Mouse (Mus musculus): ENCODE data around the gene Sept7. TPM values are rescaled to one million over a fixed set of nuclear protein-coding genes. Genes with fewer than 3 reads are reported as not detected.

Sept7 gene
- polyA plus RNA-seq, 1 experiment from 2014 or later, result 390 TPM

DNA sequence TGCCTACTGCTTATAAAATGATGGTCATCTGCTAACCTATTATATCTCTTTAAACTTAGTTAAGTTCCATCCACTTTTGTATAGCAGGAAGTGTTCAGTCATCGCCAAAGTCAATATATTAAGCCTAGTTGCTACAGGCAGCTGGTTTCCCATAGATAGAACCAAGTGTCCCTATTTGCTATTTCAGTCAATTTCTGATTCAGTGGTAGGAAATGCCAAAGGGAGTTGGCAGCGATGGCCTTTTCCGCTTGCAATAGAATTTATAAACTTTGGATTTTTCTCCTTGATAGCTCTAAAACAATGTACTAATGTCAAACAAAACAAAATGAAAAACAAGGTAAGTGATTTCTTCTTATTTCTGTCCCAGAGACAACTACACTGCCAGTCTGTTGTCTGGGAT lies 5.7 kb upstream of the Sept7 start:
- H3K27me3 ChIP-seq (ENCODE audit: control insufficient read depth, insufficient read depth, low read length), result no peaks in the 10 kb centered on the region
- no peaks in the 10 kb centered on the region for H3K9me3 ChIP-seq (replicated peaks; ENCODE audit: control insufficient read depth, low read length)
- H3K4me2 ChIP-seq (ENCODE audit: low read depth, low read length), result no peak overlapping the region
- H3K9ac ChIP-seq (replicated peaks; ENCODE audit: low read length), result no peak overlapping the region
- no peak overlapping the region for H3K27ac ChIP-seq (replicated peaks; ENCODE audit: low read depth, low read length)
- DNase-seq (ENCODE audit: low spot score), result no peak
- H3K36me3 ChIP-seq (replicated peaks; ENCODE audit: control insufficient read depth, insufficient read depth, low read depth, low read length), result no peaks in the 10 kb centered on the region
- H3K4me1 ChIP-seq (ENCODE audit: control insufficient read depth, insufficient read depth, low read length), result no peaks in the 10 kb centered on the region
- H3K4me3 ChIP-seq (ENCODE audit: low read depth, low read length), result no peak overlapping the region
- no peak for ATAC-seq (replicated peaks; ENCODE audit: insufficient number of reproducible peaks, low FRiP score, low TSS enrichment, low read depth)
- 95% methylated on average over 3 of the region's 3 CpGs for WGBS

DNA sequence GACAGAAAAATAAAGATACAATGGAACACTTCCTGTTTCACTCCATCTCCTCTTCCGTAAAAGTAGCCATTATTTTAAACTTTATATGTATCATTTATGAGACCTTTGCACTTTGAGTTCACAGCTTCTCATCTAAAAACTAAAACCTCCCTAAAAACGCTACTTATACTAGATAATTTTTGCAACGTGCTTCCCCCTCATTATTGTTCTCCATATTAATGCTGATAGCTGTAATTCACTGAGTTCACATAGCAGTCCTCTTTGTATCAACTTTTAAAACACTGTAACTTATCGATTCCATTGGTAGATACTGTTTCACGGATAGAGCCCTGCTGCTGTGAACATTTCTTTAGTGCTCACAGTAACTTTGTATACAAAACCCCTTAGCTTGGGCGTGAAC lies 1.1 kb upstream of the Sept7 start:
- WGBS, result 12% methylated on average over 6 of the region's 6 CpGs
- H3K4me1 ChIP-seq (ENCODE audit: control insufficient read depth, insufficient read depth, low read length), result no peaks in the 10 kb centered on the region
- peak overlapping the region; percentile 97 for H3K4me3 ChIP-seq (ENCODE audit: low read depth, low read length)
- no peak for DNase-seq (ENCODE audit: low spot score)
- H3K4me2 ChIP-seq (ENCODE audit: low read depth, low read length), result peak overlapping the region; percentile 70
- H3K9ac ChIP-seq (replicated peaks; ENCODE audit: low read length), result peak overlapping the region; percentile 99
- no peaks in the 10 kb centered on the region for H3K36me3 ChIP-seq (replicated peaks; ENCODE audit: control insufficient read depth, insufficient read depth, low read depth, low read length)
- no peaks in the 10 kb centered on the region for H3K9me3 ChIP-seq (replicated peaks; ENCODE audit: control insufficient read depth, low read length)
- peak overlapping the region; percentile 99 for H3K27ac ChIP-seq (replicated peaks; ENCODE audit: low read depth, low read length)
- no peaks in the 10 kb centered on the region for H3K27me3 ChIP-seq (ENCODE audit: control insufficient read depth, insufficient read depth, low read length)
- no peak for ATAC-seq (replicated peaks; ENCODE audit: insufficient number of reproducible peaks, low FRiP score, low TSS enrichment, low read depth)

DNA sequence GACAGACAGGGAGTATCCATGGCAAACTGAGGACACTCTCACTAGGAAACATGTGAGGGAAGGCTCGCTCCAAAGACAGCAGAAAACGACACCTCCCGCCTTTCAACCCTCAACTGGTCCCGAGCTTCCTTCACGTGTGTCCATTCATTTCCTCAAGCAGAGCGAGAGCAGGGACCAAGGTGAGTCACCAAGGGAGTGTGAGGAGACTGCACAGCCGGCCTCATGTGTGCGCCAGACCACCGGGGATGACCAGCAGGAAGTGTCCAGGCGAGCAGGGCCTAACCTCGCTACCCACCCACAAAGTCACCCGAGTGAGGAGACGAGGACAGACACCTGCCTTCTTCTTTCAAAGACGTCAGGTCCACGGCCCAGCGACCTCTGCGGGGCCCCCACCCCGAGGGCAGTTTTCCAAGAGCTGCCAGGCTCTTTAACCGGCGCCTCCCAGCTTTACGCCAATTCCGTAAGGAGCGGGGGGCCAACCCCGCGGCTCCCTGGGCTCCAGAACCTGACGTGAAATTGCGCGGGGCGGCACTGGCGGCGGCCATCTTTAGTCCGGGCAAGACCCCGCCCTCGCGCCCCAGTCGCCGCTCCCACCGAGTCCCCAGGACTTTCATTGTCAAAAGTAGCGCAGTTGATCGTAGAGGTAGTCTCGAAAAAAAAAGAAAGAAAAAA lies 492 bp upstream of the Sept7 start:
- DNase-seq (ENCODE audit: low spot score), result peak; percentile 92
- under 1% methylated on average over 41 of the region's 41 CpGs for WGBS
- Histone ChIP-seq H3K27ac (replicated peaks; ENCODE audit: low read depth, low read length) (peak overlapping the region; percentile 99), H3K4me3 (ENCODE audit: low read depth, low read length) (peak overlapping the region; percentile 97), H3K4me2 (ENCODE audit: low read depth, low read length) (peak overlapping the region; percentile 70), H3K9ac (replicated peaks; ENCODE audit: low read length) (peak overlapping the region; percentile 99), H3K9me3 (replicated peaks; ENCODE audit: control insufficient read depth, low read length) (no peaks in the 10 kb centered on the region), H3K27me3 (ENCODE audit: control insufficient read depth, insufficient read depth, low read length) (no peaks in the 10 kb centered on the region), H3K4me1 (ENCODE audit: control insufficient read depth, insufficient read depth, low read length) (no peaks in the 10 kb centered on the region), H3K36me3 (replicated peaks; ENCODE audit: control insufficient read depth, insufficient read depth, low read depth, low read length) (no peaks in the 10 kb centered on the region)
- peak; percentile 82 for ATAC-seq (replicated peaks; ENCODE audit: insufficient number of reproducible peaks, low FRiP score, low TSS enrichment, low read depth)

DNA sequence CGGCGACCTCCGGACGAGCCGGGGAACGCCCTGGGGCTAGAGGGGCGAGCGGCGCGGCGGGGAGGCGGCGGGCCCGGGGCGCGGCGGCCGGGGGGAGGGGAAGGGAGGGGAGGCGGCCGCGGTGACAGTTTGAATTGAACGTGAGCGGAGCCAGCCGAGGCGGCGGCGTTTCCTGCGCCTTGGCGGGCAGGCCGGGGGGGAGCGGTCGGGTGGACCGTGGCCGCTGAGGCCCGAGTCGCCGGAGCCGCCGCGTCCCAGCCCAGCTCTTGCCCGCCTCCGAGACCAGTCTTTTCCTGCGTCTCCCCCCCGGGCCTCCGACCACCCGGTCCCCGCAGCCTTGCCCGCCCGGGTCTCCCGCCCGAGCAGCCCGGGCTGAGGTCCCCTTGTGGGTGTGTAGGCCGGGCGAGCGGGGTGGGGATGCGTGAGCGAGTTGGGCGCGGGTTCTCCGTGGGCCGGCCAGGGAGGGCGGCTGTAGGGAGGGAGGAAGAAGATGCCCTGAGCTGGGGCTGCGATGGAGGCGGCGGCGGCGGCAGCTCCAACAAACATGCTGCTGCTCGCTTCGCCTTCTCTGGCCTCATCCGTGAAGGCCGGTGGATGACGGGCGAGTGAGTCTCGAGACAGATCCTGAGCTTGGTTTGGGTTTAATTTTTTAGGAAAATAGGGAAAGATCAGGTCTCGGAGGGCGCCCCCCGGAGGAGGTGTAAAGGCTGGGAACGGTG lies 679 bp downstream of the Sept7 start:
- Histone ChIP-seq H3K9me3 (replicated peaks; ENCODE audit: control insufficient read depth, low read length) (no peaks in the 10 kb centered on the region), H3K4me3 (ENCODE audit: low read depth, low read length) (peak overlapping the region; percentile 97), H3K36me3 (replicated peaks; ENCODE audit: control insufficient read depth, insufficient read depth, low read depth, low read length) (no peaks in the 10 kb centered on the region), H3K27me3 (ENCODE audit: control insufficient read depth, insufficient read depth, low read length) (no peaks in the 10 kb centered on the region), H3K4me1 (ENCODE audit: control insufficient read depth, insufficient read depth, low read length) (no peaks in the 10 kb centered on the region), H3K4me2 (ENCODE audit: low read depth, low read length) (peak overlapping the region; percentile 32), H3K9ac (replicated peaks; ENCODE audit: low read length) (peak overlapping the region; percentile 99), H3K27ac (replicated peaks; ENCODE audit: low read depth, low read length) (peak overlapping the region; percentile 99)
- peak; percentile 62 for DNase-seq (ENCODE audit: low spot score)
- WGBS, result under 1% methylated on average over 40 of the region's 78 CpGs
- peak; percentile 54 for ATAC-seq (replicated peaks; ENCODE audit: insufficient number of reproducible peaks, low FRiP score, low TSS enrichment, low read depth)

DNA sequence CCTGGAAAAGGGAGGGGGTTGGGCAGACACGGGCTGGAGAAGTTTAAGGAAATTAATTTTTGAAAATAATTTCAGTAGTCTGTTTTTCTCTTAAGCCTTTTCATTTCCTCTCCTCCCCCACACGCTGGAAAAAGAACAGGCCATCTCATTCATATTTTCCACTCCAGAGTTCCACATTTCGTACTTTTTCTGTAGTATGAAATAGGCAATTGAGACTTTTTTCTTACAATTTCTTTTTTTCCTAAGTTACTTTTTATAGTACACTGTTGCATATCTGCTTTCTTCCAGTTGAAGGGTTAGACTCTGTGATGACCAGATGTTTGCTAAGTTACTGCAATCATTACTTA lies 1.2 kb downstream of the Sept7 start:
- H3K9ac ChIP-seq (replicated peaks; ENCODE audit: low read length), result peak overlapping the region; percentile 99
- ATAC-seq (replicated peaks; ENCODE audit: insufficient number of reproducible peaks, low FRiP score, low TSS enrichment, low read depth) (no peak), DNase-seq (ENCODE audit: low spot score) (no peak)
- H3K27ac ChIP-seq (replicated peaks; ENCODE audit: low read depth, low read length), result peak overlapping the region; percentile 99
- H3K4me3 ChIP-seq (ENCODE audit: low read depth, low read length), result peak overlapping the region; percentile 97
- H3K4me2 ChIP-seq (ENCODE audit: low read depth, low read length), result peak overlapping the region; percentile 36
- no peaks in the 10 kb centered on the region for H3K9me3 ChIP-seq (replicated peaks; ENCODE audit: control insufficient read depth, low read length)
- H3K36me3 ChIP-seq (replicated peaks; ENCODE audit: control insufficient read depth, insufficient read depth, low read depth, low read length), result no peaks in the 10 kb centered on the region
- no peaks in the 10 kb centered on the region for H3K27me3 ChIP-seq (ENCODE audit: control insufficient read depth, insufficient read depth, low read length)
- 10% methylated on average over 3 of the region's 3 CpGs for WGBS
- H3K4me1 ChIP-seq (ENCODE audit: control insufficient read depth, insufficient read depth, low read length), result no peaks in the 10 kb centered on the region

DNA sequence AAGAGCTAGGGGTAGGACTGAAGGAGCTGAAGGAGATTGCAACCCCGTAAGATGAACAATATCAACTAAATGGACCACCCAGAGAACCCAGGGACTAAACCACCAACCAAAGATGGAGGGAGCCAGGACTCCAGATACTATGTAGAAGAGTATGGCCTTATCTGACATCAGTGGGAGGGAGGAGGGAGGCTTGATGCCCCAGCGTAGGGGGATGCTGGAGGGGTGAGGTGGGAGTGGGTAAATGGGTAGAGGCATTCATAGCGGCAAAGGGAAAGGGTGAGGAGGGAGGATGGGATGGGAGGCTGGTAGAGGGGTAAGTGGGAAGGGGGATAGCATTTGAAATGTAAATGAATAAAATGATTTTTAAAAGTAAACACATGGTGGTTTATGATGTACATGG lies 8.2 kb downstream of the Sept7 start:
- Histone ChIP-seq H3K9me3 (replicated peaks; ENCODE audit: control insufficient read depth, low read length) (no peaks in the 10 kb centered on the region), H3K27me3 (ENCODE audit: control insufficient read depth, insufficient read depth, low read length) (no peaks in the 10 kb centered on the region), H3K36me3 (replicated peaks; ENCODE audit: control insufficient read depth, insufficient read depth, low read depth, low read length) (no peaks in the 10 kb centered on the region), H3K4me1 (ENCODE audit: control insufficient read depth, insufficient read depth, low read length) (no peaks in the 10 kb centered on the region), H3K9ac (replicated peaks; ENCODE audit: low read length) (no peak overlapping the region), H3K4me2 (ENCODE audit: low read depth, low read length) (no peak overlapping the region), H3K4me3 (ENCODE audit: low read depth, low read length) (no peak overlapping the region), H3K27ac (replicated peaks; ENCODE audit: low read depth, low read length) (no peak overlapping the region)
- ATAC-seq (replicated peaks; ENCODE audit: insufficient number of reproducible peaks, low FRiP score, low TSS enrichment, low read depth) (no peak), DNase-seq (ENCODE audit: low spot score) (no peak)
- 78% methylated on average over 3 of the region's 3 CpGs for WGBS

DNA sequence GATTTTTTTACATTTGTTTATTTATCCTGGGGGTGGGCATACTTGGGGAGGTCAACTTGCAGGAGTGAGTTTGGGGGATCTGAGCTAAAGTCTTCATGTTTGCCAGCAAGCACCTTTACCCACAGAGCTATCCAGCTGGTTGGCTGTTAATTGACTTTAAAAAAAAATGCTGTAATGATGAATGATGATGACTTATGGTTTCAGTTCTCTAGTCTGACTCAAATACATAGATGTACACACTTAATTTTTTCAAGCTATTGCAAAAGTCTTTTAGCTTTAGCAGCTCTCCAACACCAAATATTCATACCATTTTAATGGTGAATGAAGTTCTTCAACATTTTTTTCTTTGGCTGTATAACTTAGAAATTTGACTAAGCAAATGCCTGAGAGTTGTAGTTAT lies 8.7 kb downstream of the Sept7 start:
- no peak overlapping the region for H3K4me2 ChIP-seq (ENCODE audit: low read depth, low read length)
- no peak overlapping the region for H3K9ac ChIP-seq (replicated peaks; ENCODE audit: low read length)
- ATAC-seq (replicated peaks; ENCODE audit: insufficient number of reproducible peaks, low FRiP score, low TSS enrichment, low read depth) (no peak), DNase-seq (ENCODE audit: low spot score) (no peak)
- H3K27ac ChIP-seq (replicated peaks; ENCODE audit: low read depth, low read length), result no peak overlapping the region
- no peak overlapping the region for H3K4me3 ChIP-seq (ENCODE audit: low read depth, low read length)
- H3K9me3 ChIP-seq (replicated peaks; ENCODE audit: control insufficient read depth, low read length), result no peaks in the 10 kb centered on the region
- H3K27me3 ChIP-seq (ENCODE audit: control insufficient read depth, insufficient read depth, low read length), result no peaks in the 10 kb centered on the region
- no peaks in the 10 kb centered on the region for H3K4me1 ChIP-seq (ENCODE audit: control insufficient read depth, insufficient read depth, low read length)
- no peaks in the 10 kb centered on the region for H3K36me3 ChIP-seq (replicated peaks; ENCODE audit: control insufficient read depth, insufficient read depth, low read depth, low read length)

DNA sequence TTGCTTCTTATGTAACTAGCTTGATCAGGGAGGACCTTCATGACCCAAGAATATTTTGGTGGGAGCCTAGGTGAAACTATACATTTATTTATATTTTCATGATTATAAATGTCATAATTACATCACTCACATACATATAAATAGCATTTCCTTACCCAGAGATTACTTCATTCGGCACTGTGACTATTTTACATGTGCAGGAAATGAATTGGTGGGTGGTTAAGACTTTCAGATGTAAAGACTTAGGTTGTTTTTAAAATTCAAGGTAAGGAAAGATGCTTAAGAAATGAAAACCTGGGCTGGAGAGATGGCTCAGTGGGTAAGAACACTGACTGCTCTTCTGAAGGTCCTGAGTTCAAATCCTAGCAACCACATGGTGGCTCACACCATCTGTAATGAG lies 9.8 kb downstream of the Sept7 start:
- 90% methylated on average over 1 of the region's 1 CpGs for WGBS

More for the DNA sequence above, 9.8 kb downstream of the Sept7 start:
- Histone ChIP-seq H3K27me3 (ENCODE audit: control insufficient read depth, insufficient read depth, low read length) (no peaks in the 10 kb centered on the region), H3K4me2 (ENCODE audit: low read depth, low read length) (no peak overlapping the region), H3K9ac (replicated peaks; ENCODE audit: low read length) (no peak overlapping the region), H3K4me3 (ENCODE audit: low read depth, low read length) (no peak overlapping the region), H3K27ac (replicated peaks; ENCODE audit: low read depth, low read length) (no peak overlapping the region), H3K4me1 (ENCODE audit: control insufficient read depth, insufficient read depth, low read length) (no peaks in the 10 kb centered on the region), H3K9me3 (replicated peaks; ENCODE audit: control insufficient read depth, low read length) (no peaks in the 10 kb centered on the region), H3K36me3 (replicated peaks; ENCODE audit: control insufficient read depth, insufficient read depth, low read depth, low read length) (no peaks in the 10 kb centered on the region)
- ATAC-seq (replicated peaks; ENCODE audit: insufficient number of reproducible peaks, low FRiP score, low TSS enrichment, low read depth), result no peak
- no peak for DNase-seq (ENCODE audit: low spot score)
